Mouse (Mus musculus) testis, adult 2 months (tissue): ENCODE data around the gene Extl1.

ENCODE experiments used
- CTCF ChIP-seq: fragments of 200-500 bp; IDR thresholded peaks from 2 replicates; pipeline ENCODE4 v1.5.1; 2012; ENCODE audit warnings: low read depth, mild to moderate bottlenecking, inconsistent platforms, low read length, moderate library complexity; ENCODE audit not compliant: control insufficient read depth, insufficient read depth, insufficient replicate concordance
- POLR2A ChIP-seq: fragments of 200-500 bp; IDR thresholded peaks from 2 replicates; pipeline ENCODE4 v1.6.1; 2012; ENCODE audit warnings: low read depth, mild to moderate bottlenecking, inconsistent platforms, low read length, moderate library complexity; ENCODE audit not compliant: control insufficient read depth

- no peak for TF ChIP-seq CTCF
- TF ChIP-seq POLR2A = no peak
Measured at GRCm38 (mm10) chr4:134378089-134378615, 5.5 kb downstream of the Extl1 start.
